ENCODE assay signal across 9 mouse cellular contexts in genomic region chr8:84567541-84567940, GRCm38 (mm10).
DNase-seq lines count a peak whose midpoint lies in the region; ATAC-seq and TF ChIP-seq lines count a peak whose summit lies in the region.
"Had no signal": no experiment of that assay in that cellular context is flagged by ENCODE, and none has a peak within 500 bp of the region (broad histone marks: within the 10 kb centered on the region; RNA-seq: fewer than 3 reads in every experiment).

No protein-coding gene starts in this region.

- DNase-seq in heart, postnatal 14 days, result peak; percentile 17 to 44
- DNase-seq in heart, adult 8-10 months (ENCODE audit: low spot score), result no peak
- peak; percentile 10 for DNase-seq in CH12.LX (ENCODE audit: extremely low read depth)
- DNase-seq in left cerebral cortex, adult 11 months (ENCODE audit: low spot score), result no peak
- no peak for DNase-seq in forebrain, embryonic 11.5 days (ENCODE audit: low spot score)
- DNase-seq in retina, embryonic 14.5 days (ENCODE audit: low spot score), result no peak

- no peak for TF ChIP-seq POLR2A in CH12.LX (IDR thresholded peaks at IDR 0.05; ENCODE audit: low read depth, low read length)

- dilution Hi-C loops in CH12.LX (cut with MboI; ENCODE audit: extremely low pct_ligation_motif_present, extremely low pct_unique_long_range_greater_than_20kb, low sequenced_read_pairs), result no loop called here

- TF ChIP-seq EP300 in CH12.LX (IDR thresholded peaks at IDR 0.05; ENCODE audit: low read length), result no peak

- H3K36me3 ChIP-seq in CH12.LX (replicated peaks in 1 of 2; ENCODE audit: control insufficient read depth in 1 of 2, insufficient read depth in 1 of 2, low read length in 1 of 2), result no peaks in the 10 kb centered on the region
- no peaks in the 10 kb centered on the region; the same call in 1 of the 2 replicates for H3K36me3 ChIP-seq in forebrain, embryonic 11.5 days (ENCODE audit: control insufficient read depth, insufficient read depth, low read length)

- H3K4me1 ChIP-seq in CH12.LX (ENCODE audit: control insufficient read depth in 1 of 2, insufficient read depth in 2 of 2), result peaks cover 0 to 5% of the 10 kb centered on the region in 2 experiments; a peak in 1 of 4 replicates
- H3K4me1 ChIP-seq in forebrain, embryonic 11.5 days (replicated peaks; ENCODE audit: control insufficient read depth, insufficient read depth, low read length), result no peaks in the 10 kb centered on the region
- H3K4me1 ChIP-seq: midbrain, embryonic 12.5 days had no signal

- peak; percentile 69 to 70 for ATAC-seq in hematopoietic stem cell, adult 5-6 weeks (replicated peaks in 1 of 2; ENCODE audit: insufficient read depth in 1 of 2, low FRiP score in 2 of 2, low TSS enrichment in 1 of 2, low read depth in 1 of 2, poor library complexity in 2 of 2, severe bottlenecking in 2 of 2)
- peak; percentile 51 for ATAC-seq in monocyte, adult 5-6 weeks (replicated peaks; ENCODE audit: insufficient number of reproducible peaks, low FRiP score, low TSS enrichment, poor library complexity, severe bottlenecking)
- no peak for ATAC-seq in forebrain, embryonic 11.5 days (replicated peaks; ENCODE audit: low FRiP score)

- TF ChIP-seq RAD21 in CH12.LX (IDR thresholded peaks at IDR 0.05; ENCODE audit: low read depth, low read length), result no peak

- peaks cover 56% of the 10 kb centered on the region for H3K27me3 ChIP-seq in CH12.LX (replicated peaks)
- no peaks in the 10 kb centered on the region for H3K27me3 ChIP-seq in forebrain, embryonic 11.5 days (ENCODE audit: control insufficient read depth, insufficient read depth, low read length)
- H3K27me3 ChIP-seq: midbrain, embryonic 12.5 days had no signal

- H3K79me2 ChIP-seq in CH12.LX (replicated peaks; ENCODE audit: control insufficient read depth, extremely low read depth, insufficient read depth, poor library complexity, severe bottlenecking), result no peaks in the 10 kb centered on the region

- WGBS in forebrain, embryonic 11.5 days, result 83% methylated on average over 19 of the region's 19 CpGs

- TF ChIP-seq CTCF in CH12.LX (conservative IDR thresholded peaks at IDR 0.05 in 1 of 2, IDR thresholded peaks at IDR 0.05 in 1 of 2; ENCODE audit: low read depth in 2 of 2, low read length in 2 of 2), result peak in 1 of 2 experiments; percentile 50; a peak in 2 of 4 replicates

- H3K4me2 ChIP-seq in CH12.LX (ENCODE audit: insufficient read depth, low read depth, poor library complexity, severe bottlenecking), result peak overlapping the region; percentile 60
- H3K4me2 ChIP-seq in forebrain, embryonic 11.5 days (ENCODE audit: low read depth, low read length, severe bottlenecking), result no peak overlapping the region
- H3K4me2 ChIP-seq: midbrain, embryonic 12.5 days had no signal

- H3K9me3 ChIP-seq in CH12.LX (replicated peaks; ENCODE audit: low read length), result peaks cover 2% of the 10 kb centered on the region
- H3K9me3 ChIP-seq in forebrain, embryonic 11.5 days (ENCODE audit: control insufficient read depth, low read length), result no peaks in the 10 kb centered on the region
- H3K9me3 ChIP-seq: midbrain, embryonic 12.5 days had no signal

- H3K9ac ChIP-seq in CH12.LX (ENCODE audit: insufficient read depth, low read depth), result no peak overlapping the region
- no peak overlapping the region for H3K9ac ChIP-seq in forebrain, embryonic 11.5 days (ENCODE audit: low read length)
- H3K9ac ChIP-seq: midbrain, embryonic 12.5 days had no signal

- no peak overlapping the region for H3K27ac ChIP-seq in CH12.LX (ENCODE audit: insufficient read depth, low read depth)
- no peak overlapping the region for H3K27ac ChIP-seq in forebrain, embryonic 11.5 days (ENCODE audit: low read depth, low read length)
- H3K27ac ChIP-seq: midbrain, embryonic 12.5 days had no signal

- H3K4me3 ChIP-seq in CH12.LX (replicated peaks in 1 of 3; ENCODE audit: low read depth in 2 of 3, low read length in 2 of 3, poor library complexity in 1 of 3), result peak overlapping the region in 1 of 3 experiments; percentile 11
- no peak overlapping the region for H3K4me3 ChIP-seq in forebrain, embryonic 11.5 days (ENCODE audit: low read depth, low read length)
- H3K4me3 ChIP-seq: midbrain, embryonic 12.5 days had no signal

- intact Hi-C loops in heart, postnatal 14 days (cut with DNase I), result no loop called here

- in situ Hi-C loops in CH12.LX (cut with MboI; ENCODE audit: low pct_ligation_motif_present, low pct_unique_long_range_greater_than_20kb, low sequenced_read_pairs), result no loop called here

TF ChIP-seq in CH12.LX, 34 proteins besides CTCF, POLR2A, EP300 and RAD21:
- TF ChIP-seq MAZ (IDR thresholded peaks at IDR 0.05; ENCODE audit: low read depth, low read length), result peak; percentile 74; the same call in 1 of the 2 replicates
- peak; percentile 91 for TF ChIP-seq NRF1 (IDR thresholded peaks at IDR 0.05; ENCODE audit: low read depth, low read length)
- TF ChIP-seq SMC3 (IDR thresholded peaks at IDR 0.05; ENCODE audit: low read depth, low read length), result no peak
- no peak for TF ChIP-seq RCOR1 (conservative IDR thresholded peaks at IDR 0.05; ENCODE audit: low read depth, low read length)
- TF ChIP-seq SIN3A (IDR thresholded peaks at IDR 0.05; ENCODE audit: low read length), result no peak
- TF ChIP-seq ZNF384 (IDR thresholded peaks at IDR 0.05; ENCODE audit: low read depth, low read length), result no peak
- TF ChIP-seq ZKSCAN1 (IDR thresholded peaks at IDR 0.05; ENCODE audit: borderline replicate concordance, low read depth, low read length), result no peak
- no peak for TF ChIP-seq BHLHE40 (IDR thresholded peaks at IDR 0.05; ENCODE audit: low read depth, low read length)
- peak; percentile 31; the same call in 1 of the 2 replicates for TF ChIP-seq ELF1 (IDR thresholded peaks at IDR 0.05; ENCODE audit: low read depth, low read length)
- TF ChIP-seq MEF2A (IDR thresholded peaks at IDR 0.05; ENCODE audit: borderline replicate concordance, low read depth, low read length), result no peak
- TF ChIP-seq ETS1 (conservative IDR thresholded peaks at IDR 0.05; ENCODE audit: low read depth, low read length), result no peak
- TF ChIP-seq CHD2 (IDR thresholded peaks at IDR 0.05; ENCODE audit: low read length), result 0 out of 2 replicates have a peak, but pooled peaks have one; percentile 22
- no peak for TF ChIP-seq MYC (IDR thresholded peaks at IDR 0.05; ENCODE audit: low read depth, low read length)
- TF ChIP-seq KAT2A (IDR thresholded peaks at IDR 0.05; ENCODE audit: insufficient replicate concordance, low read length), result no peak
- no peak for TF ChIP-seq USF2 (conservative IDR thresholded peaks at IDR 0.05; ENCODE audit: low read depth, low read length)
- TF ChIP-seq ZC3H11A (IDR thresholded peaks at IDR 0.05; ENCODE audit: low read depth, low read length), result no peak
- no peak for TF ChIP-seq JUN (IDR thresholded peaks at IDR 0.05; ENCODE audit: insufficient read depth, low read depth, low read length)
- no peak for TF ChIP-seq MAFK (IDR thresholded peaks at IDR 0.05; ENCODE audit: insufficient replicate concordance, low read length)
- no peak for TF ChIP-seq TBP (conservative IDR thresholded peaks at IDR 0.05; ENCODE audit: low read depth, low read length)
- no peak for TF ChIP-seq HCFC1 (IDR thresholded peaks at IDR 0.05; ENCODE audit: low read depth, low read length)
- TF ChIP-seq USF1 (IDR thresholded peaks at IDR 0.05; ENCODE audit: low read depth, low read length), result no peak
- TF ChIP-seq MXI1 (IDR thresholded peaks at IDR 0.05; ENCODE audit: low read depth, low read length), result no peak
- TF ChIP-seq IRF4 (IDR thresholded peaks at IDR 0.05; ENCODE audit: low read depth, low read length), result no peak; the same call in 1 of the 2 replicates
- TF ChIP-seq MAX (IDR thresholded peaks at IDR 0.05; ENCODE audit: low read length), result no peak

Comparison
In these comparisons a context has a peak if more than half of its experiments do, and no peak if none do; other contexts are left out.
1. DNase-seq: peak in heart, postnatal 14 days (2 of 2) and CH12.LX (single experiment); none in heart, adult 8-10 months (single experiment), left cerebral cortex, adult 11 months (single experiment), forebrain, embryonic 11.5 days (single experiment) and retina, embryonic 14.5 days (single experiment).